Mouse (Mus musculus) ES-Bruce4 (cell line): ENCODE results near the gene Mfsd14a. TPM values are rescaled to one million over a fixed set of nuclear protein-coding genes. Genes with fewer than 3 reads are reported as not detected.
"Not testable (repeated sequence)": the region's sequence is repeated elsewhere in the genome, so short reads cannot be mapped to it uniquely, and the experiment has no call there.

Experiments used
- H3K27ac ChIP-seq: 2 replicates; pipeline ENCODE4 v1.5.1; 2012; ENCODE audit warnings: low read length, inconsistent platforms; ENCODE audit not compliant: insufficient read depth
- H3K27me3 ChIP-seq: 2 replicates; pipeline ENCODE4 v1.6.1; 2012; ENCODE audit warnings: mild to moderate bottlenecking, low read length, inconsistent platforms; ENCODE audit not compliant: control insufficient read depth, poor library complexity, insufficient read depth, severe bottlenecking
- H3K36me3 ChIP-seq: 2 replicates; pipeline ENCODE4 v1.6.1; 2012; ENCODE audit warnings: inconsistent platforms, mild to moderate bottlenecking, low read length, moderate library complexity; ENCODE audit not compliant: control insufficient read depth, poor library complexity, insufficient read depth, severe bottlenecking
- H3K4me1 ChIP-seq: one replicate; pipeline ENCODE4 v1.8.1; 2011; ENCODE audit warnings: low read length; ENCODE audit not compliant: control insufficient read depth, insufficient read depth
- H3K4me3 ChIP-seq: 2 replicates; pipeline ENCODE4 v1.5.1; 2011; ENCODE audit warnings: low read depth, mild to moderate bottlenecking, low read length
- H3K9ac ChIP-seq: 2 replicates; pipeline ENCODE4 v1.6.1; 2012; ENCODE audit warnings: low read depth, mild to moderate bottlenecking, inconsistent platforms; ENCODE audit not compliant: poor library complexity, severe bottlenecking
- H3K9me3 ChIP-seq: replicated peaks from 2 replicates; pipeline ENCODE4 v1.6.1; 2012; ENCODE audit warnings: mild to moderate bottlenecking, low read length, inconsistent platforms; ENCODE audit not compliant: control insufficient read depth, poor library complexity, insufficient read depth, severe bottlenecking
- CTCF ChIP-seq: IDR thresholded peaks from one replicate; pipeline ENCODE4 v1.8.1; 2011; ENCODE audit warnings: low read depth, low read length
- EP300 ChIP-seq: IDR thresholded peaks from 2 replicates; pipeline ENCODE4 v1.6.1; 2011; ENCODE audit warnings: low read depth, low read length; ENCODE audit not compliant: insufficient read depth
- POLR2A ChIP-seq: IDR thresholded peaks from one replicate; pipeline ENCODE4 v1.8.1; 2011; ENCODE audit warnings: low read length; ENCODE audit not compliant: insufficient read depth
- polyA plus RNA-seq: library from polyadenylated mRNA; stranded (reverse); fragments of >200 nt; gene quantifications from 2 replicates; pipeline ENCODE4 v1.2.4, GENCODE M21; 2011; ENCODE audit warnings: low read depth; ENCODE audit not compliant: missing spikeins, insufficient read depth, insufficient read length

Gene Mfsd14a
- polyA plus RNA-seq, 1 experiment: 78.1 TPM

GRCm38 (mm10) chr3:116656184-116656965 is 6.1 kb downstream of the Mfsd14a start:
- H3K4me1 ChIP-seq: peaks cover 8% of the 10 kb centered on the region
- H3K9ac ChIP-seq: no peak overlapping the region
- 0 out of 2 replicates have a peak overlapping the region, but pooled peaks have one; percentile 15 for H3K27ac ChIP-seq
- no peak overlapping the region for H3K4me3 ChIP-seq
- TF ChIP-seq EP300 (no peak), CTCF (no peak), POLR2A (no peak)
- no peaks in the 10 kb centered on the region for H3K9me3 ChIP-seq
- H3K27me3 ChIP-seq: no peaks in the 10 kb centered on the region
- H3K36me3 ChIP-seq: no peaks in the 10 kb centered on the region; the same call in 1 of the 2 replicates

- not testable (repeated sequence) for H3K4me3 ChIP-seq, H3K4me1 ChIP-seq, H3K9me3 ChIP-seq, H3K9ac ChIP-seq, H3K27ac ChIP-seq, H3K36me3 ChIP-seq, H3K27me3 ChIP-seq
Measured at GRCm38 (mm10) chr3:116654051-116654450, 8.4 kb downstream of the Mfsd14a start.

GRCm38 (mm10) chr3:116653278-116653945 is 9.1 kb downstream of the Mfsd14a start:
- TF ChIP-seq CTCF (no peak), EP300 (no peak), POLR2A (no peak)
- peaks cover 7% of the 10 kb centered on the region for H3K4me1 ChIP-seq
- H3K9ac ChIP-seq: no peak overlapping the region
- no peak overlapping the region for H3K27ac ChIP-seq
- no peaks in the 10 kb centered on the region for H3K9me3 ChIP-seq
- H3K4me3 ChIP-seq: no peak overlapping the region
- no peaks in the 10 kb centered on the region for H3K27me3 ChIP-seq
- no peaks in the 10 kb centered on the region; the same call in none of the 2 replicates for H3K36me3 ChIP-seq

GRCm38 (mm10) chr3:116652033-116652446 is 10.4 kb downstream of the Mfsd14a start:
- H3K9me3 ChIP-seq: no peaks in the 10 kb centered on the region
- no peaks in the 10 kb centered on the region; the same call in none of the 2 replicates for H3K36me3 ChIP-seq
- peaks cover 7% of the 10 kb centered on the region for H3K4me1 ChIP-seq
- H3K4me3 ChIP-seq: no peak overlapping the region
- TF ChIP-seq EP300 (no peak), POLR2A (no peak), CTCF (no peak)
- H3K27me3 ChIP-seq: no peaks in the 10 kb centered on the region
- no peak overlapping the region for H3K27ac ChIP-seq
- H3K9ac ChIP-seq: no peak overlapping the region

GRCm38 (mm10) chr3:116650698-116651097 is 11.8 kb downstream of the Mfsd14a start:
- Histone ChIP-seq H3K4me1 (peaks cover 4% of the 10 kb centered on the region), H3K36me3 (peaks cover 9% of the 10 kb centered on the region), H3K9me3 (no peaks in the 10 kb centered on the region), H3K27ac (no peak overlapping the region), H3K4me3 (no peak overlapping the region), H3K9ac (no peak overlapping the region), H3K27me3 (no peaks in the 10 kb centered on the region)
- TF ChIP-seq EP300 (no peak), POLR2A (no peak)

- Histone ChIP-seq H3K9ac (no peak overlapping the region), H3K9me3 (no peaks in the 10 kb centered on the region), H3K36me3 (peaks cover 16% of the 10 kb centered on the region), H3K4me1 (peaks cover 2% of the 10 kb centered on the region), H3K4me3 (no peak overlapping the region), H3K27ac (no peak overlapping the region), H3K27me3 (no peaks in the 10 kb centered on the region)
- TF ChIP-seq POLR2A: no peak
- TF ChIP-seq EP300: no peak
- TF ChIP-seq CTCF: no peak
Measured at GRCm38 (mm10) chr3:116648805-116649204, 13.7 kb downstream of the Mfsd14a start.
